Mouse (Mus musculus) MEL (cell line): ENCODE data around the gene Pls1. TPM values are rescaled to one million over a fixed set of nuclear protein-coding genes. Genes with fewer than 3 reads are reported as not detected.

Experiments used
- DNase-seq: peaks from one replicate; pipeline ENCODE4 v3.0.0; 2011; ENCODE audit warnings: low read depth, low spot score
- H3K27ac ChIP-seq: 2 replicates; pipeline ENCODE4 v1.5.1; 2012; ENCODE audit warnings: low read depth, mild to moderate bottlenecking, control low read depth, low read length, moderate library complexity; ENCODE audit not compliant: control insufficient read depth
- H3K27me3 ChIP-seq, 2 experiments: fragments of 150-350 bp in 1 of 2; sonication (generic) in 1 of 2; 2 replicates each; pipeline ENCODE4 v1.6.1; 2012; ENCODE audit warnings: low read length in 2 of 2, mild to moderate bottlenecking in 2 of 2, improper control_type of control experiment in 1 of 2, moderate library complexity in 1 of 2; ENCODE audit not compliant: insufficient read depth in 2 of 2, control insufficient read depth in 1 of 2
- H3K36me3 ChIP-seq, 2 experiments: 2 replicates each; pipeline ENCODE4 v1.6.1; 2012 to 2014; ENCODE audit warnings: low read length in 2 of 2, improper control_type of control experiment in 1 of 2, inconsistent platforms in 1 of 2, mild to moderate bottlenecking in 1 of 2; ENCODE audit not compliant: insufficient read depth in 2 of 2, control insufficient read depth in 1 of 2
- H3K4me1 ChIP-seq, 2 experiments: fragments of 150-350 bp in 1 of 2; sonication (generic) in 1 of 2; 2 replicates each; pipeline ENCODE4 v1.6.1; 2012; ENCODE audit warnings: low read length in 2 of 2, improper control_type of control experiment in 1 of 2, mild to moderate bottlenecking in 1 of 2; ENCODE audit not compliant: insufficient read depth in 2 of 2, control insufficient read depth in 1 of 2
- H3K4me3 ChIP-seq, 2 experiments: fragments of 150-350 bp in 1 of 2; sonication (generic) in 1 of 2; 2 replicates each; pipeline ENCODE4 v1.5.1; 2012; ENCODE audit warnings: low read depth in 2 of 2, low read length in 2 of 2, mild to moderate bottlenecking in 2 of 2, moderate library complexity in 2 of 2, control low read depth in 1 of 2, improper control_type of control experiment in 1 of 2; ENCODE audit not compliant: control insufficient read depth in 1 of 2, insufficient read depth in 1 of 2
- H3K79me2 ChIP-seq: 2 replicates; pipeline ENCODE4 v1.6.1; 2012; ENCODE audit warnings: mild to moderate bottlenecking, low read length, moderate library complexity; ENCODE audit not compliant: control insufficient read depth, poor library complexity, insufficient read depth
- H3K9ac ChIP-seq: 2 replicates; pipeline ENCODE4 v1.6.1; 2012; ENCODE audit warnings: low read depth, mild to moderate bottlenecking, control low read depth, low read length, moderate library complexity; ENCODE audit not compliant: control insufficient read depth, poor library complexity, severe bottlenecking
- H3K9me3 ChIP-seq: fragments of 150-350 bp; sonication (generic); replicated peaks from 2 replicates; pipeline ENCODE4 v1.6.1; 2012; ENCODE audit warnings: mild to moderate bottlenecking, low read length, improper control_type of control experiment, moderate library complexity; ENCODE audit not compliant: insufficient read depth
- BHLHE40 ChIP-seq: IDR thresholded peaks from 2 replicates; pipeline ENCODE4 v1.6.1; 2012; ENCODE audit warnings: low read depth, mild to moderate bottlenecking, inconsistent platforms, low read length, improper control_type of control experiment, borderline replicate concordance
- CHD2 ChIP-seq: IDR thresholded peaks from 2 replicates; pipeline ENCODE4 v1.6.1; 2011; ENCODE audit warnings: low read length, improper control_type of control experiment
- CTCF ChIP-seq, 3 experiments: IDR thresholded peaks in 2 of 3; conservative IDR thresholded peaks in 1 of 3; 2 replicates each; pipeline ENCODE4 v1.5.1; 2011 to 2012; ENCODE audit warnings: low read length in 3 of 3, low read depth in 2 of 3, mild to moderate bottlenecking in 2 of 3, improper control_type of control experiment in 1 of 3, inconsistent platforms in 1 of 3, mixed read lengths in 1 of 3, moderate library complexity in 1 of 3; ENCODE audit not compliant: control insufficient read depth in 1 of 3, insufficient read depth in 1 of 3, poor library complexity in 1 of 3, severe bottlenecking in 1 of 3
- E2F4 ChIP-seq: IDR thresholded peaks from 2 replicates; pipeline ENCODE4 v1.6.1; 2011; ENCODE audit warnings: low read depth, low read length, improper control_type of control experiment, borderline replicate concordance
- ELF1 ChIP-seq: IDR thresholded peaks from 2 replicates; pipeline ENCODE4 v1.6.1; 2014; ENCODE audit warnings: low read depth, mild to moderate bottlenecking, inconsistent platforms, low read length, improper control_type of control experiment, moderate library complexity
- EP300 ChIP-seq, 2 experiments: IDR thresholded peaks; 2 replicates each; pipeline ENCODE4 v1.6.1; 2011; ENCODE audit warnings: improper control_type of control experiment in 2 of 2, low read length in 2 of 2, low read depth in 1 of 2, mild to moderate bottlenecking in 1 of 2
- ETS1 ChIP-seq: IDR thresholded peaks from 2 replicates; pipeline ENCODE4 v1.6.1; 2012; ENCODE audit warnings: low read depth, mild to moderate bottlenecking, inconsistent platforms, low read length, improper control_type of control experiment, moderate library complexity
- GATA1 ChIP-seq: IDR thresholded peaks from 2 replicates; pipeline ENCODE4 v1.6.1; 2011; ENCODE audit warnings: low read depth, low read length, improper control_type of control experiment
- HCFC1 ChIP-seq: IDR thresholded peaks from 2 replicates; pipeline ENCODE4 v1.6.1; 2012; ENCODE audit warnings: low read depth, mild to moderate bottlenecking, inconsistent platforms, low read length, improper control_type of control experiment, moderate library complexity
- JUND ChIP-seq: IDR thresholded peaks from 2 replicates; pipeline ENCODE4 v1.6.1; 2011; ENCODE audit warnings: low read depth, mild to moderate bottlenecking, improper control_type of control experiment, low read length
- KAT2A ChIP-seq: conservative IDR thresholded peaks from 2 replicates; pipeline ENCODE4 v1.6.1; 2012; ENCODE audit warnings: low read depth, low read length, improper control_type of control experiment, inconsistent platforms
- MAFK ChIP-seq: IDR thresholded peaks from 2 replicates; pipeline ENCODE4 v1.6.1; 2011; ENCODE audit warnings: low read depth, mild to moderate bottlenecking, low read length, improper control_type of control experiment, borderline replicate concordance
- MXI1 ChIP-seq: IDR thresholded peaks from 2 replicates; pipeline ENCODE4 v1.6.1; 2011; ENCODE audit warnings: mild to moderate bottlenecking, low read depth, low read length, improper control_type of control experiment
- NRF1 ChIP-seq: IDR thresholded peaks from 2 replicates; pipeline ENCODE4 v1.6.1; 2014; ENCODE audit warnings: low read depth, mild to moderate bottlenecking, inconsistent platforms, low read length, improper control_type of control experiment, moderate library complexity; ENCODE audit not compliant: poor library complexity, insufficient read depth, severe bottlenecking
- POLR2A ChIP-seq, 2 experiments: IDR thresholded peaks; 2 replicates each; pipeline ENCODE4 v1.6.1; 2011 to 2012; ENCODE audit warnings: low read length in 2 of 2, mild to moderate bottlenecking in 2 of 2, control low read depth in 1 of 2, improper control_type of control experiment in 1 of 2, low read depth in 1 of 2, moderate library complexity in 1 of 2; ENCODE audit not compliant: control insufficient read depth in 1 of 2, insufficient read depth in 1 of 2, poor library complexity in 1 of 2
- POLR2AphosphoS2 ChIP-seq: IDR thresholded peaks from 2 replicates; pipeline ENCODE4 v1.6.1; 2011; ENCODE audit warnings: low read length, improper control_type of control experiment
- RAD21 ChIP-seq: IDR thresholded peaks from 2 replicates; pipeline ENCODE4 v1.6.1; 2011; ENCODE audit warnings: mild to moderate bottlenecking, low read depth, low read length, improper control_type of control experiment
- SMC3 ChIP-seq: IDR thresholded peaks from 2 replicates; pipeline ENCODE4 v1.6.1; 2011; ENCODE audit warnings: low read depth, low read length, improper control_type of control experiment
- TAL1 ChIP-seq: IDR thresholded peaks from 2 replicates; pipeline ENCODE4 v1.6.1; 2012; ENCODE audit warnings: mild to moderate bottlenecking, inconsistent platforms, low read length, moderate library complexity, mixed read lengths
- TBP ChIP-seq: IDR thresholded peaks from 2 replicates; pipeline ENCODE4 v1.8.0; 2011; ENCODE audit warnings: low read depth, low read length, improper control_type of control experiment
- TCF12 ChIP-seq: IDR thresholded peaks from 2 replicates; pipeline ENCODE4 v1.6.1; 2014; ENCODE audit warnings: low read depth, mild to moderate bottlenecking, inconsistent platforms, low read length, improper control_type of control experiment, moderate library complexity
- ZKSCAN1 ChIP-seq: IDR thresholded peaks from 2 replicates; pipeline ENCODE4 v1.6.1; 2012; ENCODE audit warnings: low read depth, mild to moderate bottlenecking, inconsistent platforms, low read length, improper control_type of control experiment, moderate library complexity
- ZMIZ1 ChIP-seq: IDR thresholded peaks from 2 replicates; pipeline ENCODE4 v1.6.1; 2012; ENCODE audit warnings: low read depth, mild to moderate bottlenecking, inconsistent platforms, low read length, improper control_type of control experiment, moderate library complexity
- polyA plus RNA-seq, 2 experiments: library from polyadenylated mRNA; stranded (reverse) in 1 of 2; unstranded in 1 of 2; fragments of >175 nt in 1 of 2; fragments of >200 nt in 1 of 2; gene quantifications; 2 replicates each; pipeline versions ENCODE4 v1.2.1 to v1.2.4; 2012; ENCODE audit warnings: low replicate concordance in 2 of 2, low read depth in 1 of 2; ENCODE audit not compliant: insufficient read length in 2 of 2, insufficient read depth in 1 of 2, missing spikeins in 1 of 2
- total RNA-seq: library from RNA; depleted of rRNA; stranded (reverse); fragments of 300-350 nt; gene quantifications from 2 replicates; pipeline ENCODE4 v1.2.3, GENCODE M21; 2012

Pls1 gene
- total and polyA plus RNA-seq, 3 experiments, result 0.04 TPM; not detected in 2

GRCm38 (mm10) chr9:95708943-95709342 lies 136.2 kb downstream of the Pls1 start:
- Histone ChIP-seq H3K9ac (no peak overlapping the region), H3K27me3 (no peaks in the 10 kb centered on the region), H3K36me3 (no peaks in the 10 kb centered on the region), H3K27ac (no peak overlapping the region), H3K4me3 (no peak overlapping the region), H3K9me3 (no peaks in the 10 kb centered on the region), H3K4me1 (no peaks in the 10 kb centered on the region), H3K79me2 (no peaks in the 10 kb centered on the region)
- no peak for TF ChIP-seq EP300 (IDR thresholded peaks at IDR 0.05; ENCODE audit: low read depth in 1 of 2, low read length in 2 of 2)
- peak in 2 of 3 experiments; percentile 21 to 62; a peak in 4 of 6 replicates for TF ChIP-seq CTCF (IDR thresholded peaks at IDR 0.05 in 2 of 3, conservative IDR thresholded peaks at IDR 0.05 in 1 of 3; ENCODE audit: control insufficient read depth in 1 of 3, insufficient read depth in 1 of 3, low read depth in 2 of 3, low read length in 3 of 3, poor library complexity in 1 of 3, severe bottlenecking in 1 of 3)
- TF ChIP-seq JUND, result no peak
- TF ChIP-seq GATA1, result no peak
- TF ChIP-seq SMC3, result 0 out of 2 replicates have a peak, but pooled peaks have one; percentile 12
- TF ChIP-seq RAD21, result peak; percentile 13
- TF ChIP-seq ZMIZ1, result no peak
- DNase-seq, result peak; percentile 36

- no peak for DNase-seq
- Histone ChIP-seq H3K36me3 (no peaks in the 10 kb centered on the region), H3K4me3 (no peak overlapping the region), H3K4me1 (no peaks in the 10 kb centered on the region), H3K9me3 (no peaks in the 10 kb centered on the region), H3K9ac (no peak overlapping the region), H3K79me2 (no peaks in the 10 kb centered on the region), H3K27me3 (no peaks in the 10 kb centered on the region), H3K27ac (no peak overlapping the region)
- no peak for TF ChIP-seq EP300 (IDR thresholded peaks at IDR 0.05; ENCODE audit: low read depth in 1 of 2, low read length in 2 of 2)
- no peak for TF ChIP-seq ZKSCAN1
- no peak for TF ChIP-seq ETS1
- no peak for TF ChIP-seq TCF12
- no peak for TF ChIP-seq TBP
- TF ChIP-seq HCFC1, result no peak
- TF ChIP-seq E2F4, result no peak
- no peak for TF ChIP-seq NRF1
- no peak for TF ChIP-seq POLR2A (IDR thresholded peaks at IDR 0.05; ENCODE audit: control insufficient read depth in 1 of 2, insufficient read depth in 1 of 2, low read depth in 1 of 2, low read length in 2 of 2, poor library complexity in 1 of 2)
- no peak for TF ChIP-seq ELF1
- TF ChIP-seq MAFK, result no peak
- TF ChIP-seq KAT2A, result no peak
- no peak for TF ChIP-seq MXI1
- no peak for TF ChIP-seq SMC3
- TF ChIP-seq RAD21, result no peak
- TF ChIP-seq CHD2, result no peak
- TF ChIP-seq ZMIZ1, result no peak
- no peak for TF ChIP-seq TAL1
- TF ChIP-seq BHLHE40, result no peak
- no peak for TF ChIP-seq POLR2AphosphoS2
These were observed 139.7 kb downstream of the Pls1 start for GRCm38 (mm10) chr9:95705371-95705770.
